Mouse (Mus musculus) lung, postnatal 36 days (tissue): ENCODE data around the gene Klk1b26.
"Not testable (repeated sequence)": the region's sequence is repeated elsewhere in the genome, so short reads cannot be mapped to it uniquely, and the experiment has no call there.

ENCODE experiments used
- DNase-seq: peaks from one replicate; pipeline ENCODE4 v3.0.0; 2022; ENCODE audit warnings: mixed read lengths

Klk1b26 gene

GRCm38 (mm10) chr7:44011868-44012267 is at the start of gene Klk1b26:
Gene Klk1b26, plus strand, starts transcription at chr7:44012168.
- DNase-seq: not testable (repeated sequence)

DNA sequence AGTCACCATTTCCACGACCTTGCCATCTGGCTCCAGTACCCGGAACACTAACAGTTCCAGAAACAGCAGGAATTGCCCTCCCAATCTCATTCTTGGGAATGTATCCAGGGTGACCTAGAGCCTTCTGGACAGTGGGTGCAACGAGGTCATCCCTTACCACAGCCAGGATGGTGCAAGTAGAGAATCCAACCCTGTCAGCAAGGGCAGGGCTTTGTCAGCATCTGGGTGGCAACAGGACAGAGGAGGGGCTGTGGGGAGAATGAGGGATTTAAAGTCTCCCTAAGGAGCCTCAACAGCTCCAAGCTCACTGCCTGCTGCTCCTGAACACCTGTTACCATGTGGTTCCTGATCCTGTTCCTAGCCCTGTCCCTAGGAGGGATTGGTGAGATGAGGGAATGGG is 45.5 kb upstream of the Klk1b26 start, which contains the start of gene Klk1b1:
Gene Klk1b1 (plus strand): TSS at position 301 of the 400 bp plus-strand sequence.
- no peak for DNase-seq

DNA sequence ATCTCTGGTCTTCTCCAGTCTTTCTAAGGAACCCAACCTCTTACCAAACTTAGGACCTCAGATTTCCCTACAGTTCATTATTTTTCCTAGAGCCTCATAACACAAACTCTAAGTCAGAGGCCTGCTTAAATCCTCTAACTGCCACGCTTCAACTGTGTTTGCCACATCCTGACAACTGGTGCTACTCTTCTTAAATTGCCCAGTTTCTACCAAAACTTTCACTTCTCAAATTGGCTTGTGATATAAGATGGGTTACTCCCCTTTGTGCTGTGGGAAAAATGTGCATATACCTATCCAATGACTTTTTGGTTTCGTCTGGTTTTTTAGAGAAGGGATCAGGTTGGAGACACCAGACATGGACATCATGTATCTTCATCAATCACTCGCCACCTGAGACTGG is 44.9 kb upstream of the Klk1b26 start:
- DNase-seq: no peak

DNA sequence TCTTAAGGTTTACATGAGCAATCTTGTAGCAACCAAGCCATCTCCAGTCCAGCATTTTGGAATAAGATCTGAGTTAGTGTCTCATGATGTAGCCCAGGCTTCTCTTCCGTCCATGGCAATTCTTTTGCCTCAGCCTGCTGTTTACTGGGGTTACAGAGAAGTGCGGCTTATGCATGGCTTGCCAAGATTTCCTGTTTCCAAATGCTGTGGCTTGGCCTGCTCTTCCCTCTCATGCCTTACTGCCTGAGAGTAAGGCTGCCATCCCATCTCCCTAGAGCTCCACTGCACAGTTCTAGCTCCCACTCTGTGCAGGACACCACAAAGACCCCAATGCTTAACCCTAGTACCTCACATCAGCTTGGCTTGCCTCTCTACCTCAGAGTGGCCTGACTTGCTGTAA is 44.4 kb upstream of the Klk1b26 start:
- DNase-seq: no peak

- not testable (repeated sequence) for DNase-seq
These were observed 36.2 kb upstream of the Klk1b26 start, which contains the start of gene Klk1b9 for GRCm38 (mm10) chr7:43975761-43976160. Gene Klk1b9, plus strand, starts transcription at chr7:43976061.

- DNase-seq: peak; percentile 10
These were observed 26.3 kb upstream of the Klk1b26 start for GRCm38 (mm10) chr7:43985657-43986056.

DNA sequence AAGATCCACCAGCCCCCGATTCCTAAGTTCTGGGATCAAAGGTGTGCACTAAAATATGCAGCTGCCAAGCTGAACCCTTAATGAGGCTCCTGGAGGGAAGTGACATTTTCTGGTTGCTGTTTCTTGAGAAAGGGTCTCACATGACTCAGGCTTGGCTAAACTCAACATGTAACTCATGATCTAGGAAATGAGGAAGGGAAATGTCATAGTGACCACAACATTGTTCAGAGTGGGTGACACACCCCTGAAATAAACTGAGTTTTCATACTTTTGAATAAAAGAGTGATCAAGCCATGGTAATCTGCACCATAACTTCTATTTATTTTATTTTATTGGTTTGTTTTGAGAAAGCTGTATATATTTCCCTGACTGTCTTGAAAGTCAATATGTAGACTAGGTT is 17.1 kb upstream of the Klk1b26 start:
- DNase-seq: peak; percentile 23

GRCm38 (mm10) chr7:43995577-43995976 is 16.4 kb upstream of the Klk1b26 start, which contains the start of gene Klk1b11:
Gene Klk1b11, plus strand, starts transcription at chr7:43995877.
- not testable (repeated sequence) for DNase-seq

DNA sequence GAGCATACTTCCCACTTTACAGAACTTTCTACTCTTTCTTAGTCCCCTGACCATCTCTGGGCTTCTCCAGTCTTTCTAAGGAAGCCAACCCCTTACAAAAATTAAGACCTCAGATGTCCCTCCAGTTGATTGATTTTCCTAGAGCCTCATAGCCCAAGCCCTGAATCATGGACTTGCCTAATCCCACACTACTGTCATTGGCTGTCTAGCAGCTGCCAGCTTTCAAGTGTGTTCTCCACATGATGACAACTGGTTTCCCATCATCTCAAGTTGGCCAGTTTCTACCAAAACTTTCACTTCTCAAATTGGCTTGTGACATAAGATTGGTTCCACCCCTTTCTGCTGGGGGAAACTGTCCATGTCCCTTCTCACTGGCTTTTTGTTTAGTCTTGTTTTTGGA is 7.1 kb upstream of the Klk1b26 start:
- DNase-seq: peak; percentile 19

GRCm38 (mm10) chr7:44014666-44015065 is 2.7 kb downstream of the Klk1b26 start:
- not testable (repeated sequence) for DNase-seq

- no peak for DNase-seq
These were observed 3.1 kb downstream of the Klk1b26 start for GRCm38 (mm10) chr7:44015071-44015470.

DNA sequence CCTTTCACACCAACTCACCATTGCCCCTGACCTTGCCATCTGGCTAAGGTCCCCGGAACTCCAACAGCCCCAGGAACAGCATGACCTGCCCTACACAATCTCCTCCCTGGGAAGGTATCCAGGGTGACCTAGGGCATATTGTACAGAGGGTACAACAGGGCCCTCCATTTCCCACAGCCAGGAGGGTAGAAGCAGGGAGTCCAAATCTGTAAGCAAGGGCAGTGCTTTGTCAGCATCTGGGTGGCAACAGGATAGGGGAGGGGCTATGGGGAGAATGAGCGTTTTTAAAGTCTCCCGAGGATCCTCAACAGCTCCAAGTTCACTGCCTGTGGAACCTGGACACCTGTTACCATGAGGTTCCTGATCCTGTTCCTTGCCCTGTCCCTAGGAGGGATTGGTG is 40.0 kb downstream of the Klk1b26 start, which contains the start of gene Klk1b27:
Gene Klk1b27 (plus strand): TSS at position 301 of the 400 bp plus-strand sequence.
- not testable (repeated sequence) for DNase-seq
